Mouse (Mus musculus) G1E (cell line): ENCODE measurements around the gene Rftn1.

ENCODE experiments used
- CTCF ChIP-seq: IDR thresholded peaks from 2 replicates; pipeline ENCODE4 v1.5.1; 2012; ENCODE audit warnings: low read depth, low read length, inconsistent platforms, mixed read lengths
- GATA1 ChIP-seq: IDR thresholded peaks from 2 replicates; pipeline ENCODE4 v1.6.1; 2012; ENCODE audit warnings: borderline replicate concordance, low read length, inconsistent platforms, mixed read lengths
- TAL1 ChIP-seq: conservative IDR thresholded peaks from 2 replicates; pipeline ENCODE4 v1.6.1; 2012; ENCODE audit warnings: low read depth, low read length, inconsistent platforms, mixed read lengths

DNA sequence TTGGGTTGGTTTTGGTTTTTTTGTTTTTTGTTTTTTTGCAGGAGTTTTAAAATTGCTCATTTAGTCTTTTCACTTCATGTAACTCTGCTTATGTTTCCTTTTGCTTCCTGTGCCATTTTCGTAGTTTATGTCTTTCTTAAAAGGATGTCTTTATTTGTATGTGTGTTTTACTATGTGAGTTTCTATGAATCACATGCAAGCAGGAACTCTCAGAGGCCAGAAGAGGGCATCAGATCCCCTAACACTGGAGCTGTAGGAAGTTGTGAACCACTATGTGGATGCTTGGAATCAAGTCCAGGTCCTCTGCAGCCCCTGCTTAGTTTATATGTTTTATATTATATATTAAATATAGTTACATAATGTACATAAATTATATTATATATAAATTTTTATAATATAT is 218.3 kb downstream of the Rftn1 start:
- TF ChIP-seq CTCF: no peak
- TF ChIP-seq GATA1: no peak
- no peak for TF ChIP-seq TAL1
